Mouse (Mus musculus): ENCODE measurements around the gene Grb10.

GRCm38 (mm10) chr11:11974591-11975255, 63.8 kb downstream of the Grb10 start:
- peak; percentile 60 for TF ChIP-seq CTCF (conservative IDR thresholded peaks at IDR 0.05; ENCODE audit: insufficient read depth, insufficient read length, low read depth, low read length)
- TF ChIP-seq POLR2A (IDR thresholded peaks at IDR 0.05; ENCODE audit: low read depth, low read length), result no peak

Measured in kidney, adult 2 months (tissue).